Mouse (Mus musculus) MEL (cell line): ENCODE results near the gene Rfc4.

Source experiments
- BHLHE40 ChIP-seq: IDR thresholded peaks from 2 replicates; pipeline ENCODE4 v1.6.1; 2012; ENCODE audit warnings: low read depth, mild to moderate bottlenecking, inconsistent platforms, low read length, improper control_type of control experiment, borderline replicate concordance
- CTCF ChIP-seq, 3 experiments: IDR thresholded peaks in 2 of 3; conservative IDR thresholded peaks in 1 of 3; 2 replicates each; pipeline ENCODE4 v1.5.1; 2011 to 2012; ENCODE audit warnings: low read length in 3 of 3, low read depth in 2 of 3, mild to moderate bottlenecking in 2 of 3, improper control_type of control experiment in 1 of 3, inconsistent platforms in 1 of 3, mixed read lengths in 1 of 3, moderate library complexity in 1 of 3; ENCODE audit not compliant: control insufficient read depth in 1 of 3, insufficient read depth in 1 of 3, poor library complexity in 1 of 3, severe bottlenecking in 1 of 3
- E2F4 ChIP-seq: IDR thresholded peaks from 2 replicates; pipeline ENCODE4 v1.6.1; 2011; ENCODE audit warnings: low read depth, low read length, improper control_type of control experiment, borderline replicate concordance
- EP300 ChIP-seq, 2 experiments: IDR thresholded peaks; 2 replicates each; pipeline ENCODE4 v1.6.1; 2011; ENCODE audit warnings: improper control_type of control experiment in 2 of 2, low read length in 2 of 2, low read depth in 1 of 2, mild to moderate bottlenecking in 1 of 2
- POLR2A ChIP-seq, 2 experiments: IDR thresholded peaks; 2 replicates each; pipeline ENCODE4 v1.6.1; 2011 to 2012; ENCODE audit warnings: low read length in 2 of 2, mild to moderate bottlenecking in 2 of 2, control low read depth in 1 of 2, improper control_type of control experiment in 1 of 2, low read depth in 1 of 2, moderate library complexity in 1 of 2; ENCODE audit not compliant: control insufficient read depth in 1 of 2, insufficient read depth in 1 of 2, poor library complexity in 1 of 2
- RCOR1 ChIP-seq: IDR thresholded peaks from 2 replicates; pipeline ENCODE4 v1.6.1; 2012; ENCODE audit warnings: low read depth, mild to moderate bottlenecking, inconsistent platforms, low read length, improper control_type of control experiment
- UBTF ChIP-seq: IDR thresholded peaks from 2 replicates; pipeline ENCODE4 v1.6.1; 2012; ENCODE audit warnings: low read depth, mild to moderate bottlenecking, inconsistent platforms, low read length, improper control_type of control experiment, moderate library complexity, borderline replicate concordance; ENCODE audit not compliant: insufficient read depth
- USF1 ChIP-seq: IDR thresholded peaks from 2 replicates; pipeline ENCODE4 v1.6.1; 2014; ENCODE audit warnings: low read depth, mild to moderate bottlenecking, inconsistent platforms, low read length, improper control_type of control experiment, moderate library complexity
- ZC3H11A ChIP-seq: IDR thresholded peaks from 2 replicates; pipeline ENCODE4 v1.6.1; 2012; ENCODE audit warnings: low read depth, mild to moderate bottlenecking, inconsistent platforms, low read length, improper control_type of control experiment
- ZNF384 ChIP-seq: IDR thresholded peaks from 2 replicates; pipeline ENCODE4 v1.6.1; 2012; ENCODE audit warnings: low read depth, mild to moderate bottlenecking, inconsistent platforms, low read length, improper control_type of control experiment

GRCm38 (mm10) chr16:23130303-23130702 is 2.8 kb upstream of the Rfc4 start:
- TF ChIP-seq RCOR1 (no peak), E2F4 (no peak), UBTF (no peak), CTCF (IDR thresholded peaks at IDR 0.05 in 2 of 3, conservative IDR thresholded peaks at IDR 0.05 in 1 of 3; ENCODE audit: control insufficient read depth in 1 of 3, insufficient read depth in 1 of 3, low read depth in 2 of 3, low read length in 3 of 3, poor library complexity in 1 of 3, severe bottlenecking in 1 of 3) (no peak), EP300 (IDR thresholded peaks at IDR 0.05; ENCODE audit: low read depth in 1 of 2, low read length in 2 of 2) (no peak), POLR2A (IDR thresholded peaks at IDR 0.05; ENCODE audit: control insufficient read depth in 1 of 2, insufficient read depth in 1 of 2, low read depth in 1 of 2, low read length in 2 of 2, poor library complexity in 1 of 2) (no peak), ZNF384 (no peak), USF1 (no peak), ZC3H11A (no peak), BHLHE40 (no peak)
